Mouse (Mus musculus) myocyte (in vitro differentiated cells): ENCODE results near the gene Myo5c.

ENCODE experiments used
- MAX ChIP-seq: IDR thresholded peaks from one replicate; pipeline ENCODE4 v1.6.1; 2011; ENCODE audit warnings: low read depth, mild to moderate bottlenecking, control low read depth
- MYOD1 ChIP-seq, 3 experiments: IDR thresholded peaks; one replicate each; pipeline ENCODE4 v1.6.1; 2011; ENCODE audit warnings: control low read depth in 2 of 3, low read depth in 2 of 3, mild to moderate bottlenecking in 2 of 3, moderate library complexity in 1 of 3; ENCODE audit not compliant: insufficient read length in 2 of 3, control insufficient read depth in 1 of 3
- POLR2AphosphoS2 ChIP-seq: IDR thresholded peaks from one replicate; pipeline ENCODE4 v1.6.1; 2011; ENCODE audit warnings: low read depth, control low read depth; ENCODE audit not compliant: insufficient read length
- SRF ChIP-seq: IDR thresholded peaks from one replicate; pipeline ENCODE4 v1.6.1; 2011; ENCODE audit warnings: low read depth; ENCODE audit not compliant: control insufficient read depth, insufficient read length

- TF ChIP-seq SRF (no peak), MAX (no peak), POLR2AphosphoS2 (no peak), MYOD1 (IDR thresholded peaks at IDR 0.05; ENCODE audit: control insufficient read depth in 1 of 3, insufficient read length in 2 of 3, low read depth in 2 of 3) (no peak)
Observed at GRCm38 (mm10) chr9:75287636-75288035, 55.8 kb downstream of the Myo5c start.
